Mouse (Mus musculus) liver, postnatal 0 days (tissue): ENCODE results near the gene Syngap1. TPM values are rescaled to one million over a fixed set of nuclear protein-coding genes. Genes with fewer than 3 reads are reported as not detected.
A peak's percentile ranks its signal among the peaks of the same experiment; 100 is the strongest.

Source experiments
- ATAC-seq: fragments of 200-750 bp; cut with Nextera tagmentation; 2 replicates; pipeline ENCODE4 v1.8.0; 2017; ENCODE audit warnings: mild to moderate bottlenecking, moderate library complexity
- DNase-seq: peaks from one replicate; pipeline ENCODE4 v3.0.0-alpha.2; 2016
- H3K27ac ChIP-seq: fragments of 300-500 bp; sonication (generic); 2 replicates; pipeline ENCODE4 v1.5.1; 2014; ENCODE audit warnings: antibody characterized with exemption, moderate library complexity, mild to moderate bottlenecking, low read depth
- H3K27me3 ChIP-seq: fragments of 300-500 bp; sonication (generic); 2 replicates; pipeline ENCODE4 v1.6.1; 2014; ENCODE audit warnings: low read length, control low read depth, mixed read lengths; ENCODE audit not compliant: insufficient read depth
- H3K36me3 ChIP-seq: fragments of 300-500 bp; sonication (generic); replicated peaks from 2 replicates; pipeline ENCODE4 v1.6.1; 2014; ENCODE audit warnings: mild to moderate bottlenecking, control low read depth, low read length, moderate library complexity, mixed read lengths; ENCODE audit not compliant: insufficient read depth
- H3K4me1 ChIP-seq: fragments of 300-500 bp; sonication (generic); 2 replicates; pipeline ENCODE4 v1.6.1; 2014; ENCODE audit warnings: antibody characterized with exemption, mild to moderate bottlenecking, control low read depth; ENCODE audit not compliant: insufficient read depth
- H3K4me2 ChIP-seq: fragments of 300-500 bp; sonication (generic); 2 replicates; pipeline ENCODE4 v1.6.1; 2014; ENCODE audit warnings: low read depth, mild to moderate bottlenecking, low read length, moderate library complexity, mixed read lengths
- H3K4me3 ChIP-seq: fragments of 300-500 bp; sonication (generic); 2 replicates; pipeline ENCODE4 v1.5.1; 2014; ENCODE audit warnings: low read depth, low read length
- H3K9ac ChIP-seq: fragments of 300-500 bp; sonication (generic); replicated peaks from 2 replicates; pipeline ENCODE4 v1.6.1; 2014; ENCODE audit warnings: mild to moderate bottlenecking, moderate library complexity
- H3K9me3 ChIP-seq: fragments of 300-500 bp; sonication (generic); 2 replicates; pipeline ENCODE4 v1.6.1; 2016; ENCODE audit warnings: mild to moderate bottlenecking, control low read depth, low read length, mixed read lengths
- CTCF ChIP-seq: sonication (generic); IDR thresholded peaks from 2 replicates; pipeline ENCODE4 v1.5.1; 2016; ENCODE audit warnings: antibody characterized with exemption, low read depth
- EP300 ChIP-seq: IDR thresholded peaks from 2 replicates; pipeline ENCODE4 v1.6.1; 2016; ENCODE audit warnings: antibody characterized with exemption, low read depth, mild to moderate bottlenecking
- WGBS: fragments of 180-500 bp; shearing (Covaris S2); extraction: QIAGEN DNeasy Blood & Tissue Kit; methylation state at CpG from one replicate; pipeline ENCODE4 v1.1.7; 2014; ENCODE audit not compliant: insufficient replicate concordance; 5-methylcytosine and 5-hydroxymethylcytosine counted together
- microRNA-seq: library from miRNA; unstranded; fragments of <30 nt; microRNA quantifications from one replicate; pipeline ENCODE4, GENCODE M21; 2016
- polyA plus RNA-seq: library from polyadenylated mRNA; unstranded; fragments of >200 nt; fragmentation: Nextera tagmentation; extraction: Ambion mirVana; gene quantifications from 2 replicates; pipeline ENCODE4 v1.2.1, GENCODE M21; 2015

Gene Syngap1
- polyA plus RNA-seq, 1 experiment from 2014 or later = 0.33 TPM

- no peak overlapping the region for H3K4me3 ChIP-seq
- no peak overlapping the region for H3K9ac ChIP-seq
- H3K36me3 ChIP-seq = no peaks in the 10 kb centered on the region
- ATAC-seq (0 out of 2 replicates have a peak, but pooled peaks have one; percentile 27), DNase-seq (no peak)
- no peaks in the 10 kb centered on the region for H3K9me3 ChIP-seq
- peaks cover 13% of the 10 kb centered on the region for H3K4me1 ChIP-seq
- WGBS = 33% methylated on average over 6 of the region's 6 CpGs
- no peak overlapping the region for H3K27ac ChIP-seq
- H3K4me2 ChIP-seq = peak overlapping the region; percentile 55
- no peak for TF ChIP-seq CTCF
- TF ChIP-seq EP300 = no peak
- H3K27me3 ChIP-seq = no peaks in the 10 kb centered on the region
These were observed 71.9 kb downstream of the Syngap1 start for GRCm38 (mm10) chr17:27012909-27013308.

GRCm38 (mm10) chr17:27017564-27018499 is 76.8 kb downstream of the Syngap1 start:
- no peak for TF ChIP-seq EP300
- no peak for TF ChIP-seq CTCF
- H3K9me3 ChIP-seq = no peaks in the 10 kb centered on the region
- DNase-seq (peak; percentile 92), ATAC-seq (peak; percentile 79)
- peaks cover 8% of the 10 kb centered on the region; the same call in 1 of the 2 replicates for H3K4me1 ChIP-seq
- H3K4me2 ChIP-seq = peak overlapping the region; percentile 77
- H3K27ac ChIP-seq = peak overlapping the region; percentile 53; the same call in 1 of the 2 replicates
- H3K36me3 ChIP-seq = peaks cover 18% of the 10 kb centered on the region
- 6% methylated on average over 34 of the region's 34 CpGs for WGBS
- peak overlapping the region; percentile 66 for H3K9ac ChIP-seq
- H3K4me3 ChIP-seq = peak overlapping the region; percentile 61
- no peaks in the 10 kb centered on the region for H3K27me3 ChIP-seq

GRCm38 (mm10) chr17:27018555-27019196 is 77.6 kb downstream of the Syngap1 start:
- Histone ChIP-seq H3K9ac (peak overlapping the region; percentile 66), H3K4me1 (peaks cover 8% of the 10 kb centered on the region; the same call in 1 of the 2 replicates), H3K9me3 (no peaks in the 10 kb centered on the region), H3K36me3 (peaks cover 22% of the 10 kb centered on the region), H3K4me3 (peak overlapping the region; percentile 61; the same call in 1 of the 2 replicates), H3K27me3 (no peaks in the 10 kb centered on the region), H3K27ac (peak overlapping the region; percentile 53; the same call in 1 of the 2 replicates), H3K4me2 (peak overlapping the region; percentile 77)
- DNase-seq (no peak), ATAC-seq (peak; percentile 9)
- no peak for TF ChIP-seq EP300
- no peak for TF ChIP-seq CTCF
- 42% methylated on average over 12 of the region's 12 CpGs for whole genome bisulfite sequencing

- Histone ChIP-seq H3K27me3 (no peaks in the 10 kb centered on the region), H3K4me3 (no peak overlapping the region), H3K36me3 (peaks cover 33% of the 10 kb centered on the region), H3K9ac (no peak overlapping the region), H3K4me2 (no peak overlapping the region), H3K27ac (no peak overlapping the region), H3K4me1 (peaks cover 14% of the 10 kb centered on the region; the same call in 1 of the 2 replicates), H3K9me3 (no peaks in the 10 kb centered on the region)
- ATAC-seq (no peak), DNase-seq (no peak)
- 89% methylated on average over 14 of the region's 14 CpGs for WGBS
- TF ChIP-seq EP300 (no peak), CTCF (no peak)
These were observed 80.0 kb downstream of the Syngap1 start for GRCm38 (mm10) chr17:27021076-27021475.

- WGBS = 79% methylated on average over 9 of the region's 9 CpGs
- peaks cover 33% of the 10 kb centered on the region for H3K36me3 ChIP-seq
- DNase-seq = no peak
These were observed 80.7 kb downstream of the Syngap1 start for GRCm38 (mm10) chr17:27021736-27022135.

More at GRCm38 (mm10) chr17:27021736-27022135, 80.7 kb downstream of the Syngap1 start:
- Histone ChIP-seq H3K4me1 (peaks cover 14% of the 10 kb centered on the region; the same call in 1 of the 2 replicates), H3K27me3 (no peaks in the 10 kb centered on the region), H3K4me3 (no peak overlapping the region), H3K4me2 (no peak overlapping the region), H3K9me3 (no peaks in the 10 kb centered on the region), H3K27ac (no peak overlapping the region), H3K9ac (no peak overlapping the region)
- ATAC-seq = no peak
- TF ChIP-seq EP300 (no peak), CTCF (no peak)

Small RNA genes within 50 kb of the gene (microRNA-seq; reads per million reads assigned to microRNA genes)
- gene Gm27775 = not detected
- not detected for gene Mir3083
- not detected for gene Mir6968

Other genes with a start within 250 kb of the Syngap1 start
- 5.8 and 7.5 TPM in 2 replicates for gene Crebrf, start 225.6 kb upstream of the Syngap1 start, polyA plus RNA-seq
- gene Bnip1, start 160.2 kb upstream of the Syngap1 start, polyA plus RNA-seq = 18.6 and 19.7 TPM in 2 replicates
- gene Nkx2-5, start 96.2 kb upstream of the Syngap1 start, polyA plus RNA-seq = not detected in 2 replicates
- gene Kifc5b, start 24.2 kb upstream of the Syngap1 start, polyA plus RNA-seq = 1.6 and 2.7 TPM in 2 replicates
- 2.5 and 2.7 TPM in 2 replicates for gene Phf1, start 8.2 kb upstream of the Syngap1 start, polyA plus RNA-seq
- gene Cuta, start 1.7 kb upstream of the Syngap1 start, polyA plus RNA-seq = 83.4 and 87.1 TPM in 2 replicates
- gene Zbtb9, start 31.9 kb downstream of the Syngap1 start, polyA plus RNA-seq = 3.3 and 4.4 TPM in 2 replicates
- 2.7 and 2.9 TPM in 2 replicates for gene Bak1, start 87.8 kb downstream of the Syngap1 start, polyA plus RNA-seq
- 0.36 and 0.45 TPM in 2 replicates for gene Itpr3, start 116.1 kb downstream of the Syngap1 start, polyA plus RNA-seq
- 101 and 107 TPM in 2 replicates for gene Uqcc2, start 192.7 kb downstream of the Syngap1 start, polyA plus RNA-seq
- 0.06 and 0.34 TPM in 2 replicates for gene Ip6k3, start 226.5 kb downstream of the Syngap1 start, polyA plus RNA-seq